Mouse (Mus musculus): ENCODE results near the gene Grip2.

Gene Grip2

GRCm38 (mm10) chr6:91827016-91827570, at the start of gene Grip2:
TSS of gene Grip2 (minus strand) at chr6:91827250.
- DNase-seq = no peak

GRCm38 (mm10) chr6:91872781-91873180, 45.7 kb upstream of the Grip2 start:
- no peak for DNase-seq

GRCm38 (mm10) chr6:91868091-91868490, 41.0 kb upstream of the Grip2 start:
- no peak for DNase-seq

GRCm38 (mm10) chr6:91865601-91866000, 38.6 kb upstream of the Grip2 start:
- DNase-seq = no peak

GRCm38 (mm10) chr6:91864595-91864994, 37.5 kb upstream of the Grip2 start:
- no peak for DNase-seq

GRCm38 (mm10) chr6:91862848-91863247, 35.8 kb upstream of the Grip2 start:
- no peak for DNase-seq

GRCm38 (mm10) chr6:91858339-91858738, 31.3 kb upstream of the Grip2 start:
- DNase-seq = no peak

- DNase-seq = peak; percentile 74
Measured at GRCm38 (mm10) chr6:91852550-91852949, 25.5 kb upstream of the Grip2 start.

GRCm38 (mm10) chr6:91843628-91844153, 16.6 kb upstream of the Grip2 start:
- peak; percentile 50 for DNase-seq

GRCm38 (mm10) chr6:91842897-91843627, 16.0 kb upstream of the Grip2 start:
- DNase-seq = peak; percentile 44

- peak; percentile 86 for DNase-seq
Measured at GRCm38 (mm10) chr6:91839010-91839871, 12.2 kb upstream of the Grip2 start.

GRCm38 (mm10) chr6:91832863-91833440, 5.9 kb upstream of the Grip2 start:
- DNase-seq = peak; percentile 43

- DNase-seq = no peak
Measured at GRCm38 (mm10) chr6:91827926-91828325, 876 bp upstream of the Grip2 start.

- DNase-seq = no peak
Measured at GRCm38 (mm10) chr6:91818271-91818670, 8.8 kb downstream of the Grip2 start.

- no peak for DNase-seq
Measured at GRCm38 (mm10) chr6:91815976-91816375, 11.1 kb downstream of the Grip2 start.

- no peak for DNase-seq
Measured at GRCm38 (mm10) chr6:91813611-91814010, 13.4 kb downstream of the Grip2 start.

- DNase-seq = no peak
Measured at GRCm38 (mm10) chr6:91810007-91810406, 17.0 kb downstream of the Grip2 start.

GRCm38 (mm10) chr6:91808022-91808421, 19.0 kb downstream of the Grip2 start:
- DNase-seq = no peak

- DNase-seq = peak; percentile 55
Measured at GRCm38 (mm10) chr6:91807169-91807568, 19.9 kb downstream of the Grip2 start.

- DNase-seq = no peak
Measured at GRCm38 (mm10) chr6:91804177-91804576, 22.9 kb downstream of the Grip2 start.

- DNase-seq = no peak
Measured at GRCm38 (mm10) chr6:91798496-91798895, 28.6 kb downstream of the Grip2 start.

GRCm38 (mm10) chr6:91796736-91797135, 30.3 kb downstream of the Grip2 start:
- DNase-seq = no peak

GRCm38 (mm10) chr6:91796064-91796463, 31.0 kb downstream of the Grip2 start:
- DNase-seq = no peak
